Mouse (Mus musculus): ENCODE measurements around the gene Neurl3. TPM values are rescaled to one million over a fixed set of nuclear protein-coding genes. Genes with fewer than 3 reads are reported as not detected.

Gene Neurl3
- polyA plus RNA-seq (2014; fragmentation: Nextera tagmentation; extraction: Ambion mirVana): 0.90 and 1.2 TPM in 2 replicates

DNA sequence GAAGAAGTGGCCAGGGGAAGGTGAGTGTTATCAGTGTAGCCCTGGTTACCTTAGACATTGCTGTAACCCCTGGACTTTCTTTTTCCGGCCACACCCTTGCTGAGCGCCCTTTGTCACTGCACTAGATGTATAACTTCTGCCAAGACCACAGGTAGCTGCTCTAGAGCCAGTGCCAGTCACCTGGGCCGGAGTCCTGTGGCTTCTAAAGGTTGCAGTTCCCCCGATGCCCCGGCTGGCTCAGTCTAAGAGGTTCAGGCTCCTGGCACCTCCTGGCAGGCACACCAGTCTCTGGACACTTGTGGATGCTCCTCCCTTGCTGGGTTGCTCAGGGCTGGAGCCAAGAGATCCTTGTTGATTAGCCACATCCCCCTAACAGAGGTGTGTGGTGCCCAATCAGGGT, at the start of gene Neurl3:
Gene Neurl3 (minus strand): TSS at position 225 of the 400 bp plus-strand sequence.
- Histone ChIP-seq H3K4me2 (ENCODE audit: low read length) (no peak within 1 kb of the TSS), H3K4me3 (replicated peaks; ENCODE audit: low read depth, low read length) (no peak within 1 kb of the TSS), H3K9me3 (ENCODE audit: control insufficient read depth, low read length) (no peaks in the 10 kb centered on the region), H3K36me3 (ENCODE audit: control insufficient read depth, insufficient read depth, low read length) (no peaks in the 10 kb centered on the region), H3K27ac (replicated peaks; ENCODE audit: low read depth, low read length) (no peak within 1 kb of the TSS), H3K9ac (replicated peaks; ENCODE audit: low read length) (no peak within 1 kb of the TSS), H3K27me3 (ENCODE audit: control insufficient read depth, insufficient read depth, low read length) (no peaks in the 10 kb centered on the region), H3K4me1 (ENCODE audit: control insufficient read depth, insufficient read depth, low read length) (no peaks in the 10 kb centered on the region)
- ATAC-seq (ENCODE audit: low FRiP score, low TSS enrichment): no peak
- 93% methylated on average over 5 of the region's 5 CpGs for WGBS
- no peak for DNase-seq

DNA sequence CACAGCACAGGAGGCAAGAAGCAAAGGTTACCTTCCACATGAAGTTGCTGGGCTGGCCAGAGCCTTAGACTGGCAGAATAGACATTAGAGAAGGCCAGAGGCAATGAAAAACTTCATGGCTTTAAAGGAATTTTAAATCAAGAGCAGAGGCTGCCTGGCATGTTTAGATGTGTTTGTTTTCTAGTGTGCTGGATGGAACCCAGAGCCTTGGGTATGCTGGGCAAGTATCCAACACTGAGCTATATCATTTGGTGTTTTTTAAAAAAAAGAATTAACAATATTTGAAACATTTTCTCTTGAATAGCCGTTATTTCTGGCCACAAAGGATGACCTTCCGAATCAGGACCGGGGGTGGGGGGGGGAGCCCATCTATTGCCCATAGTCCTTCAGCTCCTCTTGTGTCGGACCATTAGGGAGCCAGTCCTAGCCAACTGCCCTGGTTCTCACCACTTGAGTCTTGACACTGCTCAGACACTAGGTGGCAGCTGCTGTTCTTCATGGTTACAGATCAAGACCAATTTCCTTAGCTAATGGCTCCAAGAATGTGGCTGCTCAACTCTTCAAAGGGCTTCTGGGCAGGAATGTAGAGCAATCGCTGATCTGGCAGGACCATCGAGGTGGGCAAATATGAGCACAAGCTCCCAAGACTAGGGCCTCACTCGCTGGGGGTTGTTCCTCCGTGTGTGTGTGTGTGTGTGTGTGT, 49.4 kb upstream of the Neurl3 start:
- no peaks in the 10 kb centered on the region for H3K27me3 ChIP-seq (ENCODE audit: control insufficient read depth, insufficient read depth, low read length)
- H3K9ac ChIP-seq (replicated peaks; ENCODE audit: low read length): no peak overlapping the region
- H3K27ac ChIP-seq (replicated peaks; ENCODE audit: low read depth, low read length): no peak overlapping the region
- no peak overlapping the region for H3K4me3 ChIP-seq (replicated peaks; ENCODE audit: low read depth, low read length)
- ATAC-seq (ENCODE audit: low FRiP score, low TSS enrichment): no peak
- no peak overlapping the region for H3K4me2 ChIP-seq (ENCODE audit: low read length)
- H3K36me3 ChIP-seq (ENCODE audit: control insufficient read depth, insufficient read depth, low read length): 0 out of 2 replicates have a peak, but pooled peaks cover 5% of the 10 kb centered on the region
- no peaks in the 10 kb centered on the region for H3K9me3 ChIP-seq (ENCODE audit: control insufficient read depth, low read length)
- DNase-seq: peak; percentile 70
- 61% methylated on average over 8 of the region's 8 CpGs for WGBS
- no peaks in the 10 kb centered on the region for H3K4me1 ChIP-seq (ENCODE audit: control insufficient read depth, insufficient read depth, low read length)

DNA sequence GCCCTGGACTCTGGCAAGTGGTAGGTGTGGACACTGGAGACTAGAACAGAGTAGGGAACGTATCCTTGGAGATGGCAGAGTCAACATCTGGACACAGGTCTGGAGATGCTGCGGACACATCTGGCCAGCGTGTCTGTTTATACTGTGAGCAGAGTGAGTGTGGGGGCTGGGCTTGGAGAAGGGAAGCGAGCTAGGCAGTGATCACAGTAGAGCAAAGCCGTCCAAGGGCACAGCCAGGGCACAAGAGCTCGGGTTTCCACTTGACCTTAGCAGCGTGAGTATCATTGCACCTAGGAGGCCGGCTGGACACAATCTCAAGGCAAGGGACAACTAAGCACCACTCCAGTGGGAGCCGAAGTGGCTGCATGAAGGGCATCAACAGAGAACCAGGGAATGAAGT, 48.6 kb upstream of the Neurl3 start:
- no peaks in the 10 kb centered on the region for H3K4me1 ChIP-seq (ENCODE audit: control insufficient read depth, insufficient read depth, low read length)
- H3K4me3 ChIP-seq (replicated peaks; ENCODE audit: low read depth, low read length): no peak overlapping the region
- 0 out of 2 replicates have a peak, but pooled peaks cover 5% of the 10 kb centered on the region for H3K36me3 ChIP-seq (ENCODE audit: control insufficient read depth, insufficient read depth, low read length)
- H3K9ac ChIP-seq (replicated peaks; ENCODE audit: low read length): no peak overlapping the region
- H3K9me3 ChIP-seq (ENCODE audit: control insufficient read depth, low read length): no peaks in the 10 kb centered on the region
- H3K27ac ChIP-seq (replicated peaks; ENCODE audit: low read depth, low read length): no peak overlapping the region
- H3K27me3 ChIP-seq (ENCODE audit: control insufficient read depth, insufficient read depth, low read length): no peaks in the 10 kb centered on the region
- DNase-seq (no peak), ATAC-seq (ENCODE audit: low FRiP score, low TSS enrichment) (no peak)
- WGBS: 87% methylated on average over 9 of the region's 9 CpGs
- no peak overlapping the region for H3K4me2 ChIP-seq (ENCODE audit: low read length)

DNA sequence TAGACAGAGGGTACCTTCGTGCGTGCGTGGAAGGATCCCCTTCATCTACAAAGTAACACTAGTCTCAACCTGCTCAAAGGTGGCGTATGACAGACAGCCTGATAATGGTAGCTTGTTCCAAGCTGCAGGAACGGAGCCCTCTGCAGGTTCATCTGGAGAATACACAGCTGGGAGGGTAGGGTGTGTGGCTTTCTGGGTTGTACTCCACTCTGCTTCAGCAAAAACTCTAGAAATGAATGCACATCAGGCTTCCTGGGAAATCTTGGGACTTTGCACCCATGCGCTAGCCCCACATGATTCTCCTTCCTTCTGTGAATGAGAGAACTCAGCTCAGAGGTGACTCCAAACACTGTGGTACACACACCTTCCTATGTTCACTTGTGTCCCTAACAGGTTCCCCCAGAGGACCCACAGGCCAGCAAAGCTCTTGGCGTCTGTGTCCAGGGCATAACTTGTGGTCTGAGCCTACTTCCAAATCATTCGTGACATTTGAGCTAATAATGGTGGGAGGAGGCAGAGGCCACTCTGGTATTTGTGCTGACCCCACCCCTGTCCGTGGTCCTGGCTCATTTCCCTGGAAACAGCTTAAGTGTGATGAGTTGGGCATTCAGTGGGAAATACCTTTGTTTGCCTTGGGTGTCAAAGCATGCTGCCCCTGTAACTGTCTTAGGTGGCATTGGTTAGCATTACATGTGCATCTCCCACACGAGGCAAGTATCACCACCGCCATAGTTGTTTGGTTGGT, 47.5 kb upstream of the Neurl3 start:
- 76% methylated on average over 11 of the region's 11 CpGs for WGBS
- H3K4me1 ChIP-seq (ENCODE audit: control insufficient read depth, insufficient read depth, low read length): no peaks in the 10 kb centered on the region
- ATAC-seq (ENCODE audit: low FRiP score, low TSS enrichment) (no peak), DNase-seq (no peak)
- no peak overlapping the region for H3K27ac ChIP-seq (replicated peaks; ENCODE audit: low read depth, low read length)
- H3K4me2 ChIP-seq (ENCODE audit: low read length): no peak overlapping the region
- no peak overlapping the region for H3K4me3 ChIP-seq (replicated peaks; ENCODE audit: low read depth, low read length)
- H3K27me3 ChIP-seq (ENCODE audit: control insufficient read depth, insufficient read depth, low read length): no peaks in the 10 kb centered on the region
- no peak overlapping the region for H3K9ac ChIP-seq (replicated peaks; ENCODE audit: low read length)
- no peaks in the 10 kb centered on the region for H3K9me3 ChIP-seq (ENCODE audit: control insufficient read depth, low read length)
- H3K36me3 ChIP-seq (ENCODE audit: control insufficient read depth, insufficient read depth, low read length): no peaks in the 10 kb centered on the region

DNA sequence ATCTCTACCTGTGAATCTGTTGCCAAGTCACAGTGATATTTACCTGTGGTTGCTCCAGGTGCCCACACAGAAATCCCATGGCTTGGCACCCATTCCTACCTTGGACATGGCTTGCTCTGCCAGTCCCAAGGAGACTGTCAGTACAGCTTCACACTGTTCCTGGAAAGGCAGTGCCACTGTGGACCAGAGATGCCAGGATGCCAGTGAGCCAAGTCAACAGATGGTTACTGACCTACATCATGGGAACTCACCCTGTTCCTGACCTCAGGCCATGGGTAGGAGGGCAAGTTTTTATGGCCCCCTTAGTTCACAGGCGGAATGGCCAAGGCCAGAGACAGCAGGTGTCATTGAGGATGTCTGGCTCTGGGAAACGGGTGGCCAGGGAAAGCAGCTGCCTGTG, 46.7 kb upstream of the Neurl3 start:
- H3K9ac ChIP-seq (replicated peaks; ENCODE audit: low read length): no peak overlapping the region
- no peak overlapping the region for H3K4me2 ChIP-seq (ENCODE audit: low read length)
- no peak overlapping the region for H3K4me3 ChIP-seq (replicated peaks; ENCODE audit: low read depth, low read length)
- H3K27ac ChIP-seq (replicated peaks; ENCODE audit: low read depth, low read length): no peak overlapping the region
- H3K36me3 ChIP-seq (ENCODE audit: control insufficient read depth, insufficient read depth, low read length): no peaks in the 10 kb centered on the region
- WGBS: 84% methylated on average over 2 of the region's 2 CpGs
- no peaks in the 10 kb centered on the region for H3K9me3 ChIP-seq (ENCODE audit: control insufficient read depth, low read length)
- H3K27me3 ChIP-seq (ENCODE audit: control insufficient read depth, insufficient read depth, low read length): no peaks in the 10 kb centered on the region
- ATAC-seq (ENCODE audit: low FRiP score, low TSS enrichment) (no peak), DNase-seq (no peak)
- H3K4me1 ChIP-seq (ENCODE audit: control insufficient read depth, insufficient read depth, low read length): no peaks in the 10 kb centered on the region

DNA sequence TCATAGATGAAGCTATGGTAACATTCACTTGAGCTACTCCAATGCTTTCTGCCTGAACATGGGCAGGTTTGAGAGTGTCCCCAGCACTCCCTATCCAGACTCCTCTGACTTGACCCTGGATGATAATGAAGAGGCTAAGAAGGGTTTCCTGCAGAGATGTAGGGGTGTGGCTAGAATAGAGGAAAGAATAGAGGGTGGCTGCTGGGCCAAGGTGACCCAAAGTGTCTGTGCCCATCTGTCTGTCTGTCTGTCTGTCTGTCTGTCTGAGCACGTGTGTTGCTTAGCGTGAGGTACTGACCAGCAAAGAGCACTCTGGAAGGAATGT, 41.3 kb upstream of the Neurl3 start:
- H3K4me1 ChIP-seq (ENCODE audit: control insufficient read depth, insufficient read depth, low read length): no peaks in the 10 kb centered on the region
- no peak overlapping the region for H3K4me3 ChIP-seq (replicated peaks; ENCODE audit: low read depth, low read length)
- H3K4me2 ChIP-seq (ENCODE audit: low read length): no peak overlapping the region
- WGBS: 98% methylated on average over 2 of the region's 2 CpGs
- H3K36me3 ChIP-seq (ENCODE audit: control insufficient read depth, insufficient read depth, low read length): no peaks in the 10 kb centered on the region
- no peak overlapping the region for H3K9ac ChIP-seq (replicated peaks; ENCODE audit: low read length)
- DNase-seq (no peak), ATAC-seq (ENCODE audit: low FRiP score, low TSS enrichment) (no peak)
- no peaks in the 10 kb centered on the region for H3K27me3 ChIP-seq (ENCODE audit: control insufficient read depth, insufficient read depth, low read length)
- H3K9me3 ChIP-seq (ENCODE audit: control insufficient read depth, low read length): no peaks in the 10 kb centered on the region
- H3K27ac ChIP-seq (replicated peaks; ENCODE audit: low read depth, low read length): no peak overlapping the region

DNA sequence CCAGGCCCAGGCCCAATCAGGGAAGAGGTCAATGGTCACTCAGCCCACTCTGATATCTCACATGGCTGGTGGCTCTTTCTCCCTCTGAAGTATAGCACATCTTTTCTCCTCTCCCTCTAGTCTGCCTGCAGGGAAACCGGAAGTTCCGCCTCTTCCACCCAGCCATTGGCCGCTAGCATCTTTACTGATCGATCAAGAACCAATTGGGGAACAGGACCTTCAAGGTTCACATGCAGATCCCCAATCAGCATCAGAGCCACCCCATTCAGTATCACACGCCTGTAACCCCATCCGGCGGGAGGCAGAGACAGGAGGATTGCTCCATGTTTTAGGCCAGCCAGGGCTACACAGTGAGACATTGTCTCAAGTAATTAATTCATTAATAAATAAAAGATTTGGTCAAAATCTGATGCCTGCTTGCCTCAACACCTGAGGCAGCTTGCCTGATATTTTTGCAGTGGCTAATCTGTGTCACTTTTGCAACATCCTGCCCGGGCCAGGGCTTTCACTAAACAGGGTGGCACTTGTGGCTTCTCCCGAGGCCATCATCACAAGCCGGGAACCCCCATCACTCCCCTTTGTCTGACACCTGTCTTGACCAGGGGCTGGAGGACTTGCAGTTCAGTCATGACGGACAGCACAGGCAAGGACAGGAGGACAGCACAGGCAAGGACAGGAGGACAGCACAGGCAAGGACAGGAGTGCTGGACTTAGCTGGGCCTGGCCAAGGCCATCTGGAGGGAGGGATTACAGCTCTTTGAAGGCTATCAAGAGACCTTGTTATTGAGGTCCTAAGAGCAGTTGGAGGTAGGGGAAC, 40.7 kb upstream of the Neurl3 start:
- DNase-seq (no peak), ATAC-seq (ENCODE audit: low FRiP score, low TSS enrichment) (no peak)
- Histone ChIP-seq H3K27me3 (ENCODE audit: control insufficient read depth, insufficient read depth, low read length) (no peaks in the 10 kb centered on the region), H3K27ac (replicated peaks; ENCODE audit: low read depth, low read length) (no peak overlapping the region), H3K36me3 (ENCODE audit: control insufficient read depth, insufficient read depth, low read length) (no peaks in the 10 kb centered on the region), H3K4me2 (ENCODE audit: low read length) (no peak overlapping the region), H3K9me3 (ENCODE audit: control insufficient read depth, low read length) (no peaks in the 10 kb centered on the region), H3K4me3 (replicated peaks; ENCODE audit: low read depth, low read length) (no peak overlapping the region), H3K9ac (replicated peaks; ENCODE audit: low read length) (no peak overlapping the region), H3K4me1 (ENCODE audit: control insufficient read depth, insufficient read depth, low read length) (no peaks in the 10 kb centered on the region)
- 88% methylated on average over 11 of the region's 11 CpGs for WGBS

DNA sequence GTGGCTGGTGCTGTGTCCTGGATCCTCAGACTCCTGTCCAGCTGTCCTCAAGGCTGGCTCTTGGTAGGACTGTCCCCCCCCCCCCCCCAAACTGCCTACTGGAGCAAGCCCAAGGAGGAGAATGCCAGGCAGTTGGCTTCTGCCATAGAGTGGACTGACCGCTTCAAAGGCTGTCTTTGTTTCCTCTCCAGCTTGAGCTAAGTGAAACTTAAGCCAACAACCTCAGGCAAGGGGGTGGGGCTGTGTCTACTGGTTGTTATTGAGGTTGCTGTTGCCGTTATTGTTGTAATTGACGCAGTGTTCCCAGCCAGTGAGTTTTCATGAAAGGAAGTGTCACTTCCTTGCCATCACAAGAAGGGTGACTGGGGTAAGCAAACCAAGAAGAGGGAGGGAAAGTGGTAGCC, 35.0 kb upstream of the Neurl3 start:
- Histone ChIP-seq H3K36me3 (ENCODE audit: control insufficient read depth, insufficient read depth, low read length) (no peaks in the 10 kb centered on the region), H3K4me3 (replicated peaks; ENCODE audit: low read depth, low read length) (no peak overlapping the region), H3K4me2 (ENCODE audit: low read length) (peak overlapping the region; percentile 10; the same call in 1 of the 2 replicates), H3K27ac (replicated peaks; ENCODE audit: low read depth, low read length) (no peak overlapping the region), H3K27me3 (ENCODE audit: control insufficient read depth, insufficient read depth, low read length) (peaks cover 12% of the 10 kb centered on the region; the same call in 1 of the 2 replicates), H3K9ac (replicated peaks; ENCODE audit: low read length) (no peak overlapping the region), H3K9me3 (ENCODE audit: control insufficient read depth, low read length) (no peaks in the 10 kb centered on the region), H3K4me1 (ENCODE audit: control insufficient read depth, insufficient read depth, low read length) (peaks cover 12% of the 10 kb centered on the region; the same call in 1 of the 2 replicates)
- ATAC-seq (ENCODE audit: low FRiP score, low TSS enrichment): no peak
- WGBS: 20% methylated on average over 3 of the region's 3 CpGs
- peak; percentile 44 for DNase-seq
